Mouse (Mus musculus): ENCODE data around the gene Lancl3.

- TF ChIP-seq CTCF (IDR thresholded peaks at IDR 0.05; ENCODE audit: borderline replicate concordance, insufficient read depth, low read depth, low read length) (no peak), POLR2A (IDR thresholded peaks at IDR 0.05; ENCODE audit: borderline replicate concordance, insufficient read depth, low read length) (no peak)
Measured at GRCm38 (mm10) chrX:9256766-9257165, 57.1 kb downstream of the Lancl3 start, which contains the start of gene Gm14862.

All from cerebellum, adult 2 months (tissue).